Mouse (Mus musculus) E14TG2a.4 (cell line): ENCODE measurements at regions not wholly inside any gene's neighbourhood (a gene's known extent, or its start where the extent isn't known, plus 50 kb on each side); places are given as distances from the start of the nearest gene placed in this dataset.

Source experiments
- CTCF ChIP-seq: conservative IDR thresholded peaks from 2 replicates; pipeline ENCODE4 v1.5.1; 2014; ENCODE audit warnings: low read length
- POU5F1 ChIP-seq: IDR thresholded peaks from 2 replicates; pipeline ENCODE4 v1.6.1; 2014; ENCODE audit warnings: low read length, borderline replicate concordance

DNA sequence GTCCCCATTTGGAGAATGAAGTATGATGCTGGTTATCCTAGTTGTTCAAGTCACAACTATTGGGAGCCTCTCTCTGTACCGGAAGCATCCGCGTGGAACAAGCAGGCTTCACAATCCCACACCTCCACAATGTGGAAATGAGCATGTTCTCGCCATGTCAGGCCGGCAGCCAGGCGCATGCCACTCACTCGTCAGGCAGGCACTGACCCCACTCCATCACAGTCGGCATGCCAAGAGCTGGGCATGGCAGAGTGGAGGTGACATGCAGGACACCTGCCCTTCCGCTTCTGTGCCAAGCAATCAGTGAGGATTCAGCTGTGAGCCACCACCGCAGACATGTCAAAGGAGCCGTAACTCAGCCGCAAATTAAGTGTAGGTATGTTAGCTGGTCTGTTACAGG is 103.7 kb upstream of the Noct start:
- TF ChIP-seq CTCF (no peak), POU5F1 (no peak)
